Mouse (Mus musculus) A20 (cell line): ENCODE measurements at regions not wholly inside any gene's neighbourhood (a gene's known extent, or its start where the extent isn't known, plus 50 kb on each side); places are given as distances from the start of the nearest gene placed in this dataset.
A peak's percentile ranks its signal among the peaks of the same experiment; 100 is the strongest.

Experiments used
- DNase-seq: peaks from one replicate; pipeline ENCODE4 v3.0.0-alpha.2; 2011; ENCODE audit warnings: low read depth, low spot score

DNA sequence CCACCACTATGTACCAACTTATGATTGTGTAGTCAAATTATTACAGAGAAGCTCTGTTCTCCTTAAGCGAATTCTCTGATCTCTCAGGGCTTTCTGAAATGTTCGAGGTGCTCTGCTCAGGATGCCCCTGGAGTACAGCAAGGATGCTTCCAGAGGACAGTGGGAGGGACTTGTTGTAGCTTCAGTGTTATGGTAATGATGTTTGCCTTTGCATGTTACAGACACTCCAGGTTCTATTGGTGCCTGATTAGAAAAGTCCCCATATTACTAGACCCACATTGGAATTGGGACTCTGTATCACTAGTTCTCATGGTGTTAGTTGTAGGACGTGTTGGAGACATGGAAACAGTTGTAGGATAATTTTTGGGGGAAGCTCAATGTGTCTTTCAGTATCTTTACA, 96.0 kb downstream of the Epdr1 start:
- no peak for DNase-seq

DNA sequence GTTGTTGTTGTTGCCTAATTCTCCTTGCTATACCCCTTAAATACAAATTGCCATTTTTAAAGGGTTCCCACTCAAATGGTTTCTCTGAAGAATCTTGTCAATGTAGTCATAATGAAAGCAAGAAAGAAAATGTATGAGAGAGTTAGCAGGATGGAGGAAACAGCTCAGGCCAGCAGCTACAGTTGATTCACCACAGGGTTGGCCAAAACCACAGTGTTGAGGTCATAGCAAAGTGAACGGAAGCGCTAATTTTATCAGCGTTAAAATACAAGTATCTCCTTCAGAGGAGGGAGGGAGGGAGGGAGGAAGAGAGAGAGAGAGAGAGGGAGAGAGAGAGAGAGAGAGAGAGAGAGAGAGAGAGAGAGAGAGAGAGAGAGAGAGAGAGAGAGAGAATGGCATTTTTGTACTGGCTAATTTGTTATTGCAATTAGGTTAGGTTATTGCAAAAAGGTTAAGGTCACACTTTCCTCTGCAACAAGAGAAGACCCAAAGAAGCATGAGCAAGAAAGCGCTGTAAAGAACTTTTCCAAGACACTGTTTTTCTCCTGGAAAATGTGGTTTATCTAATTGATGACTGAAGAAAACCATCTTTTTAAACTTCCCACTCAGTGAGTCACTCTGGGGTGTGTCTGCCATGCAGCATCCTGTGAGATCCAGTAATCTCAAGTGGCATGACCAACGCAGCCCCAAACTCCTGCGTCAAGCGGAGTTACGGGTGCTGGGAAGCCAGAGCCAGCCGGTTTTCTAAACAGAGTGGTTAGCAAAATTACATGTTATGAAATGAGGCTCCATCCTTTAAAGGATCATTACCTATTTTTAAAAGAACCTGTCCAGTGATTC, 101.6 kb downstream of the Epdr1 start:
- no peak for DNase-seq

DNA sequence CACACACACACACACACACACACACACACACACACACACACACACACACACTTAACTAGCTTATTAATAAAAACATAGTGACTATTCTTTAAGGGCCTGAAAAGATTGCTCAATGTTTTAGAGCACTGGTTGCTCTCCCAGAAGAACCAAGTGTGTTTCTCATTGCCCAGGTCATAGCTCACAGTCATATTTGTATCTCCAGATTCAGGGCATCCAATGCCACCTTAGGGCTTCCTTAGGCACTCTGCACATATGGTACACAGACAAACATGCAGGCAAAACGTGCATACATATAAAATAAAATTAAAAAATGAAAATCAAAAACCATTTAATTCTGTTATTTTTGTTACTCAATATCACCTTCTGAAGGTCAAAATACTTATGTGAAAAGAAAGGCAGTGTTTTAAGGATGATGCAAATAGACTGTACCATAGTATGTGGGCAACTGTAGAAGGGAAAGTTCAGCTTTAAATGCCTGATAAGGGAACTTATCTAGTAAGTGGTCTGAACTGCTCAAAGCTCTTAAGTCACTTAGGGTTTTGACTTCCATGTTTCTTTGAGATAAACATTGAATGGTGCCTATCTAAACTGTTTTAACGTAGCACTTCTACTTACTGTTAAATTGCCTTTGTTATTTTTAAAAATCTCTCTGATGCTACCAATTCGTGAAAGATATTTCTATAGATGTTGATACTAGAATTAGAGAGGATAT, 104.7 kb downstream of the Epdr1 start:
- DNase-seq = no peak

DNA sequence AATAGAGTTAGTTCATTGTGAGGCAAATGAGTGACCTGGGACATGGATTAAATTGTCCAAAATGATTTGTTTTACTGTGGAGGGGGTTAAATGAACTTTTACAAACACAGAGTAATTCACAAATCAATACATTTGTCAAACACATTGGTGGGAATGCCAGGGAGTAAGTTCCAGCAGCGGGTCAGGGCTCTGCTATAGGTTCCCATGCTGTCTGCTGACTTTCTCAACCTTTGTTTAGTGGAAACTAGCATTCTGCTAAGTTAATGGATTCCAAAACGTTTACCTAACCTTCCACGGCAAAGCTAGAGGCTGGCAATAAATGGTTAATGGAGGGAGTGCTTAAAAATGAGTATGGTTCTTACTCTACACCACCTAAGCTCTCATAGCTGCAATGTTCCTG, 110.9 kb upstream of the Stard3nl start:
- no peak for DNase-seq

DNA sequence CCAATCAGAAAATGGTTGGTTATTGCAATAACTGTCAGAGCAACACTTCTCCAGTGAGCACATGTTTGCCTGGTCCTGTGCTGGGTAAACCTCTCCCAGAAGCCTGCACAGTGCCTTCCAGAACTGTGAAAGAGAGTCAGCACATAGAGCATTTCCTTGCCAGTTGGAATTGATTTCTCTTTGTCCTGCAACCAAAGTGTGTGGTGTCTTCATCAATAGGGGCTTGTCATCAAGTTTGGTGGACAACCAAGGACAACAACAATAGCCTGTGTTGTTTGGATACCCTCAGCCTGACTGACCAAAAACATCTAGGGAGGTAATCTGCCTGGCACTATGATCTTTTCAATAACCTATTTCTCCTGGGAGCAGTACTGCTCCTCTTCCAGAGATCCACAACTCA, 108.6 kb upstream of the Stard3nl start:
- no peak for DNase-seq

DNA sequence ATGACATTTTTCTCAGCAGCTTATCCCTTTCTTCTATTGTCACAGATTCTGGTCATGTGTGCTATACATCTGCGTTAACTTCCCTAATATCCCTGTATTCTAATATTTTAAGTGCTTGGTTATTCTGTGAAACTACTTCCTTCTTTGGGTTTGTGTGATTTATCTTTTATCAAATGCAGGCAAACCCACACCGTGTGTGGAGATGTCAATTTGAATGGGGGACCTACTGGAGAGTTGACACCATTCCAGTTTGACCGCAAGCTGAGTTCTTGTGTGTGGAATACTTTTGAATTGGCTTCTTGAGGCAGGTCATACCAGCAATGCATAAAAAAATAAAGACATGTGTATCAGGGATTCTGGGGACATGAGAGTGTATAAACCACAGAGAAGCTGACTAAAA, 86.6 kb upstream of the Stard3nl start:
- no peak for DNase-seq

DNA sequence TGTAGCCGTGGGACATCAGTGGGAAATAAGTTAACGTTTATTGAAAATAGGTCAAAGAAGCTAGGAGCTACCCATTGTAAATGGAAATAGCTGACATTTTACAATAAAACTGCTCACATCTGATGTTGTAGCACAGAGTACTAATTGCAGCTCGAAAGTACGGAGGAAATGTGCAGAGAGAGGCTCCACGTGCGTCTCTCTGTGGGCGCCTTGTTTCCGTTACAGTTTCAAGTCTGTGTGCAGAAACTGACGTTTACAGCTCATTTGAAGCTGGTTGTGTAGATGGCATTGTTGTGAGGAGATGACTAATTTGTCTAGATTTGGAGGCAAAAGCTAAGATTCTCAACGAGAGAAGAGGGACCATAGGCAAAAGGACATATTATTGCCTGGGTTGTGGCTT, 78.4 kb upstream of the Stard3nl start:
- DNase-seq = no peak

DNA sequence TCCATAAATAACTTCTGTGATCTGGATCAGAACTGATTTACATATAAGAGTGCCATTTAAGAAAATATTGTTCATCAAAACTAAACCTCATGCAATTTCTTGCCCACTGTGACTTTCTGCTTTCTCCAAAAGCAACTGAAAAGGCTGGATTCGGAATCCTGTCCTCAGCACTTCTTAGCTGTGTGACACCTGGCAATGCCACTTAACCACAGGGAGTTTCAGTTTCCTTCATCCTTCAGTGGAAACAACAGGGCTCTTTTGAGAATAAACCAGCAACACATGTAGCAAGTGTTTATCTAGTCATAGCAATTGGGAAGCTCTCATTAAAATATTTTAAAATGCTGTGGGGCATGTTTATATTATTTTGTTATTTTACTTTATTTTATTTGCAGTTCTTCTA, 75.1 kb upstream of the Stard3nl start:
- DNase-seq = no peak

DNA sequence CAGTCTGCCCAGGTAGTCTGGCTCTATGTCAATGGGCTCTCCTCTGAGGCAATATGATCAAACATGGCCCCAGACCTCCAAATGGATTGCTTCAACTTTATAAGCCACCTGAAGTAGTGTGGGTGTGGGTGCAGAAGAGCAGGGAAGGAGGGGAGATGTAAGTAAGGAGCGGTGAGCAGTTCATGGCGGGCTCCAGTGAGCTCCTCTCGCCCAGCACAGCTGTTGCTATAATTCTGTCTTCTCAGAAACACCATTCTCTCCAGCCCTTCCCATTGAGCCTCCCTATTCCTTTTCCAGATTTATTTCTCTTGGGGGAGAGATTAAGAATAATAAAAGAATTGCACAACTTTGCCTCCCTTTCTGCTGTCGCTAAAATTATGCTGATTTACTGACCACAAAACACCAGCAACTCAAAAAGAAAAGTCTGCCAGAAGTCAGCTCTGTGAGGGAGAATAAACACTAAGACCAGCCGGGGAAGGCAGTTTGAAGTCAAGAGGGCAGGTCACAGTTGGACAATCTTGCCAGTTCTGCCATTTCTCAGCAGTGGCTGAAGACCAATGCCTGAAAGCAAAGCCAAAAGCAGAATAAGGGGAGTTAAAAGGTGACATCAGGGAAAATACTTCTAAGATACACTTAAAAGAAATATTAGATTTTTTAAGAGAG, 71.3 kb upstream of the Stard3nl start:
- no peak for DNase-seq

DNA sequence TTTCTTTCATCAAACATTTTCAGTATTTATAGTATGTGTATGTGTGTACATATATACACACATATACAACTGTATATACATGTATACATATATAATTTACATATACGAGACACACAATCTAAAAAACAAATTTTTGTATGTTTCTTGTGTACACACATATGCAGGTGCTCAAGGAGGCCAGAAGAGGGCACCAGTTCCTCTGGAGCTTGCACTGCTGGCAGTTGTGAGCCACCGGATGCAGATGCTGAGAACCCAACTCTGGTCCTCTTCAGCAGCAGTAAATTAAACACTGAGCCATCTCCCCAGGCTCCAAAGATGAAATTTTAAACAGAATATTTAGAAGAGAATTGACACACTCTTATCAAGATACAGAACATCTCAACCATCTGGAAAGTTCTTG, 67.4 kb upstream of the Stard3nl start:
- DNase-seq = peak; percentile 17

DNA sequence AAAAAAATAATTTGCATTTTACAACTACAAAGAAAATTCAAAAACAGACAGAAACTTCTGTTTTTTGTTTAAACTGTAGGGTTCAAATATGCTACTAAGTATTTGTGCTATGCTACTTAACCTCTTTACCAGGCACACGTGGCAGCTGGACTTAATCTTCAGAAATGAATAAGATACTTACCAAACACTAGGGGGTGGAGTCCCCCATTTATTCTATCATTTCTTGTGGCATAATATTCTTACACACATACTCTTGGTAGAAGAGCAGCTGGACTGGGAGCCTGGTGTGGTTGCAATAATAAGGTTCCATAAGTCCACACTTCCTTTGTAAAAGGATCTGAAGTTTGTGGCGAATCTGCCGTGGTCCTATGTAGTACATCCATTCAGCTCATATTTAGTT, 53.8 kb upstream of the Stard3nl start:
- no peak for DNase-seq
